Mouse (Mus musculus): ENCODE results near the gene Acap2.

DNA sequence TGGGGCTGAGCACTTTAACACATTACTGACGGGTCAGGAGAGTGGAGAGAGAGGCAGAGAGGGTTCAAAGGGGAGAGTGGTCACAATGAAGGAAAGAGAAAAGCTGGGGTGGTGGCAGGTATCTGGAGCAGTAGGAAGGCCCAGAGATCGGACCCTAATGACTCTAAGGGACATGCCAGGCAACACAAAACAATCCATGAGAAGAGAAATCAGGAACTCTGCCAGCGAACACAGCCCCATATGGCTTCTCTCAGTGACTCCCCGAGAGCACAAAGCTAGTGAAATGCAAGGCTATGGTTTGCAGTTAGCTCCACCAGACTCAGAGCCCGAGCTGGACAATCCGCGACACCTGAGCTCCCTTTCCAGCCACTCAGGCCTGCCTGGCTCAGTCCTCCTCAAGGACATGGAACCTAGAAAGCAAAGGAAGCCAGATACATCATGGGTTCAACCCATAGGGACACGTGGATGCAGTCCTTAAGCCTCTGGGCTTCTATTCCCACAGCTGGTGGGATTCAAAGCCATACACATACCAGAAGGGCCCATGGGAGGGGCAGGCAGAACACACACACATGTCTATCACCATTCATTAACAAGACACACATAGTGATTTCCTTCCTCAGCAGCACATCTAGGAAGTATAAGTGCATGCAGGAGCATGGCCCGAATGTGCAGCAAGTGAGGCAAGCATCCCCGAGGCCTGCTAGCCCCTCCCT is 153.7 kb downstream of the Acap2 start:
- TF ChIP-seq CTCF (IDR thresholded peaks at IDR 0.05; ENCODE audit: low read depth) = no peak
- TF ChIP-seq EP300 (IDR thresholded peaks at IDR 0.05; ENCODE audit: low read depth) = no peak
